Mouse (Mus musculus) layer of hippocampus, adult 2 months (tissue): ENCODE data around the gene Gas1. TPM values are rescaled to one million over a fixed set of nuclear protein-coding genes. Genes with fewer than 3 reads are reported as not detected.

Experiments
- DNase-seq, 2 experiments: peaks; one replicate each; pipeline ENCODE4 v3.0.0; 2022; ENCODE audit warnings: low spot score in 2 of 2
- H3K27ac ChIP-seq: fragments of 200-600 bp; 2 replicates; pipeline ENCODE4 v1.8.1; 2022
- H3K4me3 ChIP-seq: fragments of 200-600 bp; 2 replicates; pipeline ENCODE4 v1.8.1; 2022; ENCODE audit warnings: mild to moderate bottlenecking
- CTCF ChIP-seq: fragments of 200-600 bp; conservative IDR thresholded peaks from 2 replicates; pipeline ENCODE4 v1.8.1; 2022; ENCODE audit warnings: antibody characterized with exemption, mild to moderate bottlenecking, moderate library complexity
- total RNA-seq, 2 experiments: library from RNA; stranded (reverse); gene quantifications; 2 replicates each; pipeline ENCODE4 v1.2.3; 2021

Gas1 gene
- total RNA-seq, 2 experiments from 2014 or later = 9.1 to 10.5 TPM

- no peak for TF ChIP-seq CTCF
- no peak for DNase-seq
- Histone ChIP-seq H3K27ac (no peak overlapping the region), H3K4me3 (no peak overlapping the region)
Measured at GRCm38 (mm10) chr13:60129541-60129940, 47.6 kb downstream of the Gas1 start.

DNA sequence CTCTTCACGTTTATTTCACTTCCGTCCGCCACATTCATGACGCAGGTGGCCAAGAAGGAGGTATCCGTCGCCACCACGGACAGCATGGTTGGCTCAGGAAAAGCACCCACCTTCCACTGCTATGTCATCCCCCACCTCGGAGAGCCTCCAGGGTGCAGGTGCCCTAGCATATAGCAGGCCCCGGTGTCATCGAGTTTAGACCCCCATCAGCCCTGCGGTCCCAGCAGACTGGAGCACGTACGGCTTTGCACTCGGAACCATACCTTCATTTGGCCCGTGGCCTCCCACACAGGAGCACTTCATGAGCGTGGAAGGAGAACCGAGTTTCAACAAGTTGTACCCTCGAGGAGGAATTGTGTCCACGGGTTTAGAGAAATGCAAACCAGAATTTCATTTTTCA is 50.8 kb downstream of the Gas1 start:
- Histone ChIP-seq H3K4me3 (no peak overlapping the region), H3K27ac (no peak overlapping the region)
- no peak for DNase-seq

GRCm38 (mm10) chr13:60125501-60126305 is 51.5 kb downstream of the Gas1 start:
- DNase-seq = no peak
- no peak for TF ChIP-seq CTCF
- H3K4me3 ChIP-seq = no peak overlapping the region
- H3K27ac ChIP-seq = no peak overlapping the region

More for the DNA sequence above, 50.8 kb downstream of the Gas1 start:
- no peak for TF ChIP-seq CTCF

- no peak for TF ChIP-seq CTCF
- Histone ChIP-seq H3K27ac (no peak overlapping the region), H3K4me3 (no peak overlapping the region)
- no peak for DNase-seq
Measured at GRCm38 (mm10) chr13:60125020-60125419, 52.1 kb downstream of the Gas1 start.

GRCm38 (mm10) chr13:60124456-60124855 is 52.7 kb downstream of the Gas1 start:
- no peak for TF ChIP-seq CTCF
- DNase-seq = no peak
- Histone ChIP-seq H3K4me3 (no peak overlapping the region), H3K27ac (no peak overlapping the region)
